Mouse (Mus musculus): Measurements from ENCODE around the gene Gkap1. TPM values are rescaled to one million over a fixed set of nuclear protein-coding genes. Genes with fewer than 3 reads are reported as not detected.

Gkap1 gene
- total RNA-seq, 1 experiment from 2014 or later: 41.8 TPM

GRCm38 (mm10) chr13:58201343-58201742, 74.2 kb downstream of the Gkap1 start:
- DNase-seq: no peak

DNA sequence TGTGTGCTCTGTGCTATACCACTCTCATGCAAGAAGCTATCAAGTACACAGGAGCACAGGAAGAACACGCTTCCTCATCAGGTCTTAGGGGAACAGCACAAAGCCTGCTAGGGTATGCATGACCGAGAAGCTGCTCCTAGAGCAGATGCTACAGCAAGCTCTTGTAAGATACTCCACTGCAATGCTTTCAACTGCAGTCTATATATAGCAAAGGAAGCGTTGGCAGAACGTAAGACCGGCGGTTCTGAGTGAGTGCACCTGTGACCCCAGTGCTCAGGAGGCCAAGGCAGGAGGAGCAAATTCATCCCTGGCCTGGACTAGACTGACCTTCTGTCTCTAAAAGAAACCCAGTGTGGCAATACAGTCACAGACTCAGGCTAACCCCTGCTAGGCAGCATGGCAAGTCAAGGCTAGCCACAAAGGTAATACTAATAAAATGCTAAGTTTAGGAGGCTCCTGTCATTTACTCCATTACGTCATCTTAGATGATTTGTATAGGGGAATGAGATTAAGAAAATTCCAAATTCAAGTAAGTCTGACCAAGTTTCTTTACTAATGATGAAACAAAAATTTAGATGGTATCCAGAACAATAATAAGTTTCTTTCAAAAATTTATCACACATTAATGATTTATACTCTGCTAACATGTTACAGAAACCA, 77.4 kb downstream of the Gkap1 start:
- DNase-seq: no peak

- DNase-seq: peak; percentile 61
Observed at GRCm38 (mm10) chr13:58197211-58197610, 78.3 kb downstream of the Gkap1 start.

DNA sequence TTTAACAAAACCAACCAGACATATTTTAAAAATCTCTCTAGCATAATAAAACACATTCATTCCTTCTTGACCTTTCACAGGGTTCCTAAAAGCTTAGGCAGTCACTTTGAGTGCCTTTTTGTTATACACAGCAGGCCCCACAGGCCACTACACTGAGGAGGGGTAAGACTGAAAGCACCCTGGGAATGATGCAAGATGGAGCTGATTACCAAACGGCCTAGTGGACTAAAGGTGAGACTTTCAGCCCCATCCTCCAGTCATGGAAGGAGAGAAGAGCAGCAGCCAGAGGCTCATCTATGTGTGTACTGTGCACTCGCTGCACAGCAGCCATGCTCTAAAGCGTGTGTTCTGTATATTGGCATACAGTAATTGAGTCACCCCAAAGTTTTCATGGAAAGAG, 80.6 kb downstream of the Gkap1 start:
- DNase-seq: peak; percentile 27

DNA sequence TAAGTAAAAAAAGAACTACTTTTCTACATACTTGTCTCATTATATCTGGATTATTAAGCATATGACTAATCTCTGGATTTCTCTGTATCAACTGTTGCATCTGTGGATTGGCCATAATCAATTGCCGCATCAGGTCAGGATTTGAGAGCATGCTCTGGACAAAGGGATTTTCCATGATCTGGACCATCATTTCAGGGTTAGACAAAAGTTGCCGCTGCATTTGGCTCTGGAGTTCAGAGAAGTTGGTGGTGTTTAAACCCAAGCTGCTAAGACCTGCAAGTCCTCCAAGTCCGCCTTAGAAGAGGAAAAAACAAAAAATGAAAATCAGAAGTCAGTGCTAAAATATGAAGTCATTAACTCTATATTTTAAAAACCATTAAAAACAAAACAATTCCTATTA, 82.3 kb downstream of the Gkap1 start:
- DNase-seq: no peak

GRCm38 (mm10) chr13:58192146-58192545, 83.4 kb downstream of the Gkap1 start:
- no peak for DNase-seq

- no peak for DNase-seq
Observed at GRCm38 (mm10) chr13:58191516-58191915, 84.0 kb downstream of the Gkap1 start.

- DNase-seq: no peak
Observed at GRCm38 (mm10) chr13:58189473-58189872, 86.0 kb downstream of the Gkap1 start.

DNA sequence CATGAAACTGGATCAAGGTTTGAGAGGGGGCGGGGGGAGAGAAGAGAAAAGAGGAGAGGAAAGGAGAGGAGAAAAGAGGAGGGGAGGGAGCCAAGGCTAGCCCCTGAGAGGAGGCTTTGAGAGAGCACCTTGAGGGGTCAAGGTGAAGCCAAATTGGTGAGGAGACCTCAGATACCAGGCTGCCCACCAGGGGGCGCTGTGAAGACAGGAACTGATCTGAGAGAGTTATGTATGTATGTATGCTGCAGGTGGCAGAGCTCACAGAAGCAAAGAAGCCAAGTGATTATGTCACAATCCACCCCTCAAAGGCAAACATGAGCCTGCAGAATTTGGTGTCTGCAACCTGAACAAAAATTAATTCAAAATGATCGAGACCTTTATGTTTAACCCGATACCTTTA, 87.1 kb downstream of the Gkap1 start:
- peak; percentile 93 for DNase-seq

DNA sequence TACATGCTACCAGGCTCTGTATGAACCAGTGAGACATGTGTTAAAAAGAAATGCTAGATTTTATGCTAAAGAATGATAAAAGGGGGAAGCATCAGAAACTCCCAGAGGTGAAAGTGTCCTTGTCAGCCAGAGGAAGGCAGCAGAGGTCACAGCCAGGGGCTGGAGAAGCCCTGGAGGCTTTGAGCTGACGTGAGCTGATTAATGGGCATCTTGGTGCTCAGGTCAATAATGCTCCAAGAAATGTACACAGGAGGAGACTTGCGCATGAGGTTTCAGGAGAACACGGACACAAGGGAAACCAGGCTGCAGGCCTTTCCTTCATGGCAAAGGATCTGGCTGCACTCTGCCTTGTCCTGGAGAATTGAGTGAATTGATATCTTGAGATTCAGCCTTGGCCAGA, 87.7 kb downstream of the Gkap1 start:
- no peak for DNase-seq

- DNase-seq: no peak
Observed at GRCm38 (mm10) chr13:58186281-58186680, 89.2 kb downstream of the Gkap1 start.

DNA sequence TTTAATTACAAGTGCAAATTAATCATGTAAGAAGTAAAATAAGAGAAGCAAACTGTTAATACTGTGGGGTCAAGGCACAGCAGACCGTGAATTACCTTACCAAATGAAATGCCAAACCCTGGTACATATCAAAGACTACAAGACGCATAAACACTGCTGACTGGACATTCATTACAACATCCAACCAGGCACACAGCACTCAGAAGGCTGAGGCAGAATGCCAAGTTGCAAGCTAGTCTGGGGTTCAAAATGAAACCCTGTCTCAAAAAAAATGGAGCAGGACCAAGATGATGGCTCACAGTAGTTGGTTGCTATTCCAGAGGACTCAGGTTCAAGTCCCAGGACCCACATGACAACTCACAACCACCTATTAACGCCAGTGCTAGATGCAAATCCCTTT, 91.4 kb downstream of the Gkap1 start:
- peak; percentile 61 for DNase-seq

Small RNA genes within 50 kb of the gene (microRNA-seq; reads per million reads assigned to microRNA genes)
- 0 reads per million in 2 experiments for gene Mir6369

Other genes with a start within 250 kb of the Gkap1 start
- 2.4 and 3.1 TPM in 2 replicates for gene Klhl3, start 162.1 kb downstream of the Gkap1 start, total RNA-seq (2021)
- 121 and 133 TPM in 2 replicates for gene Hnrnpa0, start 147.1 kb downstream of the Gkap1 start, total RNA-seq (2021)
- 45.4 and 48.0 TPM in 2 replicates for gene Idnk, start 118.0 kb downstream of the Gkap1 start, total RNA-seq (2021)
- gene Ubqln1, start 60.0 kb downstream of the Gkap1 start, total RNA-seq (2021): 103 and 113 TPM in 2 replicates
- gene Kif27, start 83.4 kb upstream of the Gkap1 start, total RNA-seq (2021): 1.5 and 1.7 TPM in 2 replicates
- 25.4 and 26.2 TPM in 2 replicates for gene 2210016F16Rik, start 109.5 kb upstream of the Gkap1 start, total RNA-seq (2021)
- gene Rmi1, start 126.5 kb upstream of the Gkap1 start, total RNA-seq (2021): 18.6 and 19.3 TPM in 2 replicates
- gene Hnrnpk, start 127.6 kb upstream of the Gkap1 start, total RNA-seq (2021): 904 and 935 TPM in 2 replicates

All from adrenal gland, postnatal 14 days (tissue).